Mouse (Mus musculus) B cell, adult 2 months (primary cell): ENCODE measurements around the gene Arf6.
"Not testable (repeated sequence)": the region's sequence is repeated elsewhere in the genome, so short reads cannot be mapped to it uniquely, and the experiment has no call there.

Experiments
- DNase-seq, 2 experiments: peaks; one replicate each; pipeline ENCODE4 v3.0.0; 2022

Arf6 gene

DNA sequence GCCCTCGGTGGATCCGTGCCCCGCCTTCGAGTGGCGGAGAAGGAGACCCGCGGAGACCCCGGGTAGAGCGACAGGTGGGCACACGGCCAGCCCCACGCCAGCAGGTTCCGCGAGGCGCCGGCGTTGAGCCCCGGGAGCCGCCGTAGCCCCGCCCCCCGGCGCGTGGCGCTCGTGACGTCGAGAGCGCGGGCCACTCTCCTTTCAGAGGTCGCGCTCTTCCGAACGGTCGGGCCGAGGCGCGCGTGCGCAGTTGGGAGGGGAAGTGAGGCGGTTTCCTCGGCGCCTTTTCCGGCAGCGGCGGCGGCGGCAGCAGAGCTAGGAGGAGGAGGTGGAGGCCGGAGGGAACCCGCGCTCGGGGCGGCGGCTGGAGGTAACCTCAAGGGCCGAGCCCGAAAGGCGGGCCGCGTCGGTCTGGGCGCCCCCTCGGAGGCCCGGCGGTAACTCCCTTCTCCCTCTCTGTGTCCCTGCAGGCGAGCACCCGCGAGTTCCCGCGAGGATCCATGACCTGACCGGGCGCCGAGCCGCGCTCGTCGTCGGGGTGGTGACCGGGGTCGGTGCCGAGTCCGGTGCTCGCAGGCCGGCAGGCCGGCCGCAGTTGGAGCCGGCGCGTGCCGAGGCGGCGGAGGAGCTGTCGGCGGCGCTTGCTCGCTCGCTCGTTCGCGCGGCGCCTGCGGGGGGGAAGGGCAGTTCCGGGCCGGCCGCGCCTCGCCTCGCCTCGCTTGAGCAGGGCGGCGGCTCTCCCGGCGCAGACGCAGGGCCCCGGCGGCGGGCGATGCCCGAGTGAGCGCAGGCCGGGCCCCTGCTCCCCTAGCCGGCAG lies at the start of gene Arf6, which contains the start of gene Gm9887:
Gene Arf6, plus strand, starts transcription at position 297 of the 818 bp plus-strand sequence.
Gene Gm9887, minus strand, starts transcription at position 605 of the 818 bp plus-strand sequence.
- DNase-seq = peak; percentile 98 to 99

DNA sequence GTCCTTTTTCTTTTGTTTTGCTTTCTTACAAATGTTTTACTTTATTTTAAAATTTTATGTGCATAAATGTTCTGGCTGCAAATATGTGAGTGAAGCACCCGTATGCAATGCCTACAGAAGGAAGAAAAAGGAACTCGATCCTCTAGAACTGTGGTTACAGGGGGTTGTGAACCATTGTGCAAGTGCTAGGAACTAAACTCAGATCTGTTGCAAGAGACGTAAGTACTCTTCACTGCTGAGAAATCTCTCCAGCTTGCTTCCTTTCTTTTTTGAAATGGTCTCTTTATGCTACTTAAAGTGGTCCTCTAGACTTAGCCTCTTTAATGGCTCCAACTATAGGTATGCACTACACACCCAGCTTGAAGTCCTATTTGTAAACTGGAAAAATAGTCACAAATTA lies 40.8 kb upstream of the Arf6 start:
- no peak for DNase-seq

- DNase-seq = no peak
These were observed 39.8 kb upstream of the Arf6 start for GRCm38 (mm10) chr12:69332147-69332546.

GRCm38 (mm10) chr12:69333547-69333946 lies 38.4 kb upstream of the Arf6 start:
- DNase-seq = peak; percentile 56 to 62

DNA sequence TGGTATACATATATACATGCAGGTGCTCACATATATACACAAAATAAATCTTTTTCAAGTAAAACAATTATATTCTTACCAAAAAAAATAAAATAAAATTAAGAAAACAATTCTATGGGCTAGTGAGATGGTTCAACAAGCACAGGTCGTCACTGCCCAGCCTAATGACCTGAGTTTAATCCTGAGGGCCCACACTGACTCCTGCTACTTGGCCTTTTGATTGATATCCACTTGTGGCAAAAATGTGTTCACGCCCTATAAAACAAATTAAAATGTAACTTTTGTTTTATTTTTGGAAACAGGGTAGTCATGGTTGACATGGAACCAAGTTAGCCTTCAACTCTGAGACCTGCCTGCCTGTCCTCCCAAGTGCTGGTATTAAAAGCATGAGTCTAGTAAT lies 22.0 kb upstream of the Arf6 start:
- no peak for DNase-seq

DNA sequence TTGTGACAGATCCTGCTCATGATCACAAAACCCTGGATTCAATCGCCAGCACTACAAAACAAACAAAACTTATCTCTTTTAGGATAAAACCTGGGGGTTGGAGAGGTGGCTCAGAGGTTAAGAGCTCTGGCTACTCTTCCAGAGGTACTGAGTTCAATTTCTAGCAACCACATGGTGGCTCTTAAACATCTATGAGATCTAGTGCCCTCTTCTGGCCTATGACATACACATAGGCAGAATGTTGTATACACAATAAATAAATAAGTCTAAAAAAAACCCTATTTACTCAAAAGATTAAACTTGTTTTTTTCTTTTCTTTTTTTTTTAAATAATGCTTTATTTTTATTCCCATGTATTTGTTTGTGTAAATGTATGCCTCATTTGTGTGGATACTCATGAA lies 20.3 kb upstream of the Arf6 start:
- no peak for DNase-seq

DNA sequence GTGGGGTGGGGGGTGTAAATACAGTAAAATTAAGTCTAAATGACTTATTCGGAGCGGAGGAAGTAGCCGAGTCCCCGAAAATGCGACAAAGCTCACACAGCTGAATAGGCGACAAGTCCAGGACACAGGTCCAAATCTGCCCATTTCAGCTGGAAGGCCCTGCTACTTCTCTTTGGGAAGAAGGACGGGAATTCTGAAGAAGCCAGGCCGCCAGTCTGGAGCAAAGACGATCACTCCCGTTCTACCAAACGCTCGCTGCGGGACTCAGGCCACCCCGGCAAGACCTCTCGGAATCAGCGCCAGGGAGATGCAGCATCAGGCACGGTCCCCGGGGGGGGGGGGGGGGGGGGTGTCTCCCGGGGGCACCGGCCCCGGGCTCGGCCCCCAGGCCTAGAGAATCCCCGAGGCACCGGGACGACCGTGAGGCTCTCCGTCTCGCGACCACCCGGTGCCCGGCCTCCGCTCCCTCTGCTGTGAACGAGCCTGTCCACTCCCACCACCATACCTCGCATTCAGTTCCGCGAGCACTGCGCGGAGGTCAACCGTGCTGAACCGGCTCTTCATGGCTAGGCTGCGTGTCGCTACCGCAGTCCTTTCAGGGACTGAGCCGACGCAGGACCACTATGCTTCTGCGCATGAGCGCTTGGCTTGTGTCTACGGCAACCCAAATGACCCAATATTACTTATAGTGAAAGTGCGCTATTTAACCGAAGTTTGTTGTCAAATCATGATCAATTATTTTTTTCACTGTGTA lies 15.2 kb upstream of the Arf6 start, which contains the start of gene Nemf:
Gene Nemf, minus strand, starts transcription at position 620 of the 754 bp plus-strand sequence.
- peak; percentile 78 for DNase-seq

GRCm38 (mm10) chr12:69357300-69357646 lies 14.7 kb upstream of the Arf6 start:
- DNase-seq = no peak

DNA sequence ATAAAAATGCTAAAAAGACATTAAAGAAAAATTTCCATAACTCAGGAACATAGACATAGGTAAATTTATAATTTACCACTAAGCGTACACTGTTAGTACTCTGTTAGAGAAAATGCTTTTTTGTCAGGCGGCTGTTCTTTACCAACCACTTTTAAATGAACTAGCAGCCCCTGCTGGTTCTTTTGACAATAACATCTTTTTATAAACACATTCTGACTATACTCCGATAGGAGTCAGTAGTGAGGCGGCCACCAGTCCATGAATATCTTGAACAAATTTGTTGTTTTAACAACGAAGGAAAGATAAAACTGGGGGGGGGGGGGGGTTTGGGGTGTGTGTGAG lies 11.3 kb upstream of the Arf6 start:
- peak; percentile 73 to 77 for DNase-seq

DNA sequence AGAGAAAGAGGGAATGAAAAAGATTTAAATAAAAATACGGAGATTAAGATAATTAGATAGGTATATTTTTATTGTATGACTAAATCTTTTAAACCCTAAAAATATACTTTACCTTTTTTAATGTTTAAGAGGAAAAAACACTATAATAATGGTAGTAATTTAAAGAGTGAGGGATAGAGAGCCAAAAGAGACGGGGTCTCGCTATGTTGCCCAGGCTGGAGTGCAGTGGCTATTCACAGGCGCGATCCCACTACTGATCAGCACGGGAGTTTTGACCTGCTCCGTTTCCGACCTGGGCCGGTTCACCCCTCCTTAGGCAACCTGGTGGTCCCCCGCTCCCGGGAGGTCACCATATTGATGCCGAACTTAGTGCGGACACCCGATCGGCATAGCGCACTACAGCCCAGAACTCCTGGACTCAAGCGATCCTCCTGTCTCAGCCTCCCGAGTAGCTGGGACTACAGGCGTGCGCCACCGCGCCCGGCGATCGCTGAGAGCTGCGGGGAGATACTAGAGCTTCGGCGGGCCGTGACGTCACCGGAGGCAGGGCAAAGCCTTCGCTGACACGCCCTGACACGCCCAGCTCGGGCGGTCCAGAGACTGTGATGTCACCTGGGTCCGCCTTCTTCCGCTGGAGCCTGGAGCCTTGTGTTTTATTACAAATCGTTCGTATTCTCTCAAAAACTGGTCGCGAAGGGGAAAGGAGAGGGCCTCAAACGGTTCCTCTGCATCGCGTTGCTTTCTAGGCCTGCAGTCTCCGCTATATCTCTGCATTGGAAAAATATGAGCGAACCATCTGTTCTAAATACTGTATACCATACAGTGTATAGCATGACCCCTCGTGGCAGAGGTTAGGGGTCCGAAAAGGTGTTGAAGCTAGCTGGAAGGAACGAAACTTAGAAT lies 10.7 kb upstream of the Arf6 start:
- peak; percentile 100 for DNase-seq

DNA sequence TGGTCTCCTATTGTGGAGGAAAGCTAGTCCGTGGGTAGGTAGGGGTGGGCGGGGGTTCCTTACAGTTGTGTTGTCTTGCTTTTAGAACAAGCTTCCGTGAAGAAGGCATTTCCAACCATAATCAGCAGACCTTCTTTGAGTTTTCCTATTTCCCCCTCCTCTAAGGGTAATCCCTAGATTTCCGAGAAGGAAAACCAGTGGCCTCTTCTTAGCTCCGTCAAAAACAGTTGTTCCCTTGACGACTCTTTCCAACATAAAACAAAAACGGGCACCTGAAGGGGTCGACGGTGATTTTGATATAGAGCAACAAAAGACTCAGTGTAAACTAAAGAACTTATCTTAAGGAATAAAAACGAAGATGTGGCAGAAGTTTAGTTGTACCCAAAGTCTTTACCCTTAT lies 10.0 kb upstream of the Arf6 start:
- no peak for DNase-seq

- DNase-seq = no peak
These were observed 9.6 kb upstream of the Arf6 start for GRCm38 (mm10) chr12:69362388-69362787.

DNA sequence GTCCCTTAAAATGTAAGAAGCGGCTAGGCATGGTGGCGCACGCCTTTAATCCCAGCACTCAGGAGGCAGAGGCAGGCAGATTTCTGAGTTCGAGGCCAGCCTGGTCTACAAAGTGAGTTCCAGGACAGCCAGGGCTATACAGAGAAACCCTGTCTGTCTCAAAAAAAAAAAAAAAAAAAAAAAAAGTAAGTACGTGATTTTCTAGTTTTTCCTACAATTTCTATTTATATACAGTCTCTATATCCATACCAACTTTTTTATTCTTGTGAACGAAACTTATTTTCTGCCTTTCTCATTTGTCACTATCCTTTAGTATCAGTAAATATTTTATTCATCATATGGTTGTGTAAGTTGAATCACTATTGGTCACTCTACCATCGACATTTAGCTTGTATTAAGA lies 8.8 kb upstream of the Arf6 start:
- not testable (repeated sequence) for DNase-seq

DNA sequence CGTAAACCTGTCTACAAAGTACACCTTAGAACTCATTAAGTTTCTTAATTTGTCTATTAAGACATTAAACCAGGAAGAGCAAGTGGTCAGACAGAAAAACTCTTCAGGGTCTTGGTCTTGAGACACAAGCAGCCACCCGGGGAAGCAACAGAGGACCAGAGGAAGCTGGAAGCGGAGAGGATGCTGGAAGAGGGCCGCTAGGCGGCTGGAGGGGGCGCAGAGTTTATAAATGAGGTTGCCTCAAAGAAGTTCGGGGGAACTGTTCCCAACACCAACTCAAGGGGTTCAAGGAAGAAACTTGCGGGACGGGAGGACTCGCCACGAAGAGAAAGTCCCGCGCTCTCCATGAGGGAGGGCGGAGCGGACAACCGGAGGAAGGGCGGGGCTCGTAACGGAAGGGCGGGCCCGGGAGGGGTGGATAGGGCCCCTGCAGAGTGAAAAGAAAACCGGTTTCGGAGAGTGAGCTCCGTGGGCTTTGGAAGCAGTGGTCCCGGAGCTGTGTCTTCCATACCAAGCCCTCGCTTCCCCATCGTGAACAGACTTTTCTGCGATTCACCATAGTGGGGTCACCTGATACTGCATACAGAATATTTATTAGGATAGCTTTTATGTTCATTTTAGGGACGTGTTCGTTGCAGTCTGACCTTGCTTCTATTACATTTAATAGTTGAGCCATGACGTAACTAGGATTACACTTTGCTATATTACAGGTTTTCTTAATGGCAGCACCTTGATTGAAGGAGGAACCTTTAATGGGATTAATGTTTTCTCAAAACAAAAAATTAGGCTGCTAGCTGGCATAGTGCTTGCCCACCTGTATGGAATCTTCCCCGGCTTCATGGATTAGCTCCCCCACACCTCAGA lies 7.8 kb upstream of the Arf6 start:
- DNase-seq = peak; percentile 76 to 77

DNA sequence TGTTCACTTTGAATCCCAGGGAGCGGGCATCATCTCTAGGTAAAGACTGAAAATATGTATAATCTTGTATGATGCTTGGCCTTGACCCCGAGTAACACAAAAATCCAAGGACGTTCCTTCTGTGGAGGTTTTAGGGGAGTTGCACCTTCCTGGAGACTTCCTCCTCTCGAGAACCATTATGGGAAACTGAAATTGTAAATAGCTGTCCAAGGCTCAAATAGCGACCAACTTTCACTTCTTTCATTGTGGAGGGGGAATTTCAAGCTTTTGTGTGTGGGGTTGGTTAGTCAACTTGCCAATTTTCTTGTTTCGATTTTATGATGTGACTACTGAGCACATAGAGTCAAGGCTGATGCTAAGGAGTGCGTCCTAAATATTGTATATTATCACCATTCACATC lies 6.2 kb upstream of the Arf6 start:
- DNase-seq = no peak

- DNase-seq = peak; percentile 60 to 66
These were observed 5.5 kb upstream of the Arf6 start for GRCm38 (mm10) chr12:69366424-69366823.

DNA sequence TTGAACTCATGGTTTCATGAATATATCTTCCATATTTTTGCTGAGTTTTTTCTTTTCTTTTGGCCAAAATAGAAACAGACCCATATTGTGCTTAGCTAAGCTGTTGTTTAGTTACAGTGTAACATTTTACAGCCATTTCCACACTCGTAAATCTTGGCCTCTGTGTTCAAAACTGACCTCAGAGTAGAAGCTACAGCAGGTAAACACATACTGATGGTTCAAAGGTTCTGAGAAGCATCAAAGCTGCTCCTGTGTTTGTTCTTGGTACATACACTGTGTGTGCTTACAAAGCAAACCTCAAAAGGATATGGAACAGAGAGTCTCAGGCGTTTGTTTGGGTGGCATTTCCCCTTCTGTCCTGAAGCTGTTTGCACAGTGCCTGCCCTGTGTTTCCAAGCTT lies 4.4 kb upstream of the Arf6 start:
- no peak for DNase-seq

DNA sequence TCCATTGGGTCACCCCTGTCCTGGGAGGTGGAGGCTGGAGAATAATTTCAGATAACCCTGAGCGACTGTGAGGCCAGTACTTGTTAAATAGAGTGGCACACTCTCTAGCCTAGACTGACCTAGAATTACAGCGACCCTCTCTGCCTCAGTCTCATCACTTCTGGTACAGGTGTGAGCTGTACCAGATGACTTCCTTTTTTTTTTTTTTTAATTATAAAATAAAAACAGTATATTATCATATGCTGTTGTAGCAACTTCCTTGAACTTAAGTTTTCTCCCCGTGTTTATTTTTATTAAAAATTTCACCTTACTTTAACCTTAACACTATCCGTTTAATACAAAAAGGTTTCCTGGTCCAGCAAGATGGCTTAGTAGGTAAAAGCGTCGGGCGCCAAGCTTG lies 1.0 kb upstream of the Arf6 start:
- DNase-seq = peak in 1 of 2 experiments; percentile 11

- DNase-seq = peak; percentile 84 to 85
These were observed 513 bp upstream of the Arf6 start for GRCm38 (mm10) chr12:69371421-69371853.

DNA sequence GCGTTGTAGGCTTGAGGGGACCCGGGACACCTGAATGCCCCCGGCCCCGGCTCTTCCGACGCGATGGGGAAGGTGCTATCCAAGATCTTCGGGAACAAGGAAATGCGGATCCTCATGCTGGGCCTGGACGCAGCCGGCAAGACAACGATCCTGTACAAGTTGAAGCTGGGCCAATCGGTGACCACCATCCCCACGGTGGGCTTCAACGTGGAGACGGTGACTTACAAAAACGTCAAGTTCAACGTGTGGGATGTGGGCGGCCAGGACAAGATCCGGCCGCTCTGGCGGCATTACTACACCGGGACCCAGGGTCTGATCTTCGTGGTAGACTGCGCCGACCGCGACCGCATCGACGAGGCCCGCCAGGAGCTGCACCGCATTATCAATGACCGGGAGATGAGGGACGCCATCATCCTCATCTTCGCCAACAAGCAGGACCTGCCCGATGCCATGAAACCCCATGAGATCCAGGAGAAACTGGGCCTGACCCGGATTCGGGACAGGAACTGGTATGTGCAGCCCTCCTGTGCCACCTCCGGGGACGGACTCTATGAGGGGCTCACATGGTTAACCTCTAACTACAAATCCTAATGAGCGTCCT lies 881 bp downstream of the Arf6 start:
- peak in 1 of 2 experiments; percentile 55 for DNase-seq
